Mouse (Mus musculus) lung, embryonic 15.5 days (tissue): ENCODE results near the gene Mxi1. TPM values are rescaled to one million over a fixed set of nuclear protein-coding genes. Genes with fewer than 3 reads are reported as not detected.
A peak's percentile ranks its signal among the peaks of the same experiment; 100 is the strongest.

Experiments
- ATAC-seq: fragments of 200-750 bp; cut with Nextera tagmentation; 2 replicates; pipeline ENCODE4 v1.8.0; 2017; ENCODE audit warnings: moderate number of reproducible peaks, borderline replicate concordance; ENCODE audit not compliant: low FRiP score, low TSS enrichment; ENCODE audit errors: extremely low read depth
- H3K27ac ChIP-seq: fragments of 300-500 bp; sonication (generic); 2 replicates; pipeline ENCODE4 v1.5.1; 2015; ENCODE audit warnings: moderate library complexity, mild to moderate bottlenecking, inconsistent platforms
- H3K27me3 ChIP-seq: fragments of 300-500 bp; sonication (generic); 2 replicates; pipeline ENCODE4 v1.6.1; 2015; ENCODE audit warnings: inconsistent platforms
- H3K36me3 ChIP-seq: fragments of 300-500 bp; sonication (generic); 2 replicates; pipeline ENCODE4 v1.6.1; 2015; ENCODE audit warnings: inconsistent platforms
- H3K4me1 ChIP-seq: fragments of 300-500 bp; sonication (generic); 2 replicates; pipeline ENCODE4 v1.6.1; 2015; ENCODE audit warnings: inconsistent platforms
- H3K4me2 ChIP-seq: fragments of 300-500 bp; sonication (generic); 2 replicates; pipeline ENCODE4 v1.6.1; 2015; ENCODE audit warnings: inconsistent platforms, mild to moderate bottlenecking, moderate library complexity
- H3K4me3 ChIP-seq: fragments of 300-500 bp; sonication (generic); 2 replicates; pipeline ENCODE4 v1.5.1; 2015; ENCODE audit warnings: mild to moderate bottlenecking, inconsistent platforms
- H3K9ac ChIP-seq: fragments of 300-500 bp; sonication (generic); 2 replicates; pipeline ENCODE4 v1.6.1; 2015; ENCODE audit warnings: inconsistent platforms
- H3K9me3 ChIP-seq: fragments of 300-500 bp; sonication (generic); 2 replicates; pipeline ENCODE4 v1.6.1; 2016; ENCODE audit warnings: inconsistent platforms
- WGBS: fragments of 180-500 bp; shearing (Covaris S2); methylation state at CpG from one replicate; pipeline ENCODE4 v1.1.7; 2015; 5-methylcytosine and 5-hydroxymethylcytosine counted together
- polyA plus RNA-seq: library from polyadenylated mRNA; unstranded; fragments of >200 nt; fragmentation: Nextera tagmentation; extraction: Ambion mirVana; gene quantifications from 2 replicates; pipeline ENCODE4 v1.2.1, GENCODE M21; 2015

The Mxi1 gene
- polyA plus RNA-seq, 1 experiment from 2014 or later = 38.4 TPM

- Histone ChIP-seq H3K4me3 (no peak overlapping the region), H3K4me2 (0 out of 2 replicates have a peak overlapping the region, but pooled peaks have one; percentile 19), H3K27ac (no peak overlapping the region), H3K4me1 (peaks cover 34% of the 10 kb centered on the region), H3K9me3 (no peaks in the 10 kb centered on the region), H3K27me3 (no peaks in the 10 kb centered on the region), H3K9ac (no peak overlapping the region), H3K36me3 (no peaks in the 10 kb centered on the region)
- ATAC-seq = no peak
- 18% methylated on average over 17 of the region's 19 CpGs for WGBS
Measured at GRCm38 (mm10) chr19:53423341-53423753, 113.0 kb downstream of the Mxi1 start.

GRCm38 (mm10) chr19:53423816-53424465, 113.6 kb downstream of the Mxi1 start:
- Histone ChIP-seq H3K27me3 (no peaks in the 10 kb centered on the region), H3K4me3 (no peak overlapping the region), H3K4me2 (0 out of 2 replicates have a peak overlapping the region, but pooled peaks have one; percentile 19), H3K4me1 (peaks cover 34% of the 10 kb centered on the region), H3K27ac (no peak overlapping the region), H3K9ac (no peak overlapping the region), H3K9me3 (no peaks in the 10 kb centered on the region), H3K36me3 (no peaks in the 10 kb centered on the region)
- ATAC-seq = no peak
- 61% methylated on average over 17 of the region's 17 CpGs for WGBS

- Histone ChIP-seq H3K4me2 (peak overlapping the region; percentile 34), H3K36me3 (no peaks in the 10 kb centered on the region), H3K27ac (no peak overlapping the region), H3K9ac (no peak overlapping the region), H3K4me3 (no peak overlapping the region), H3K9me3 (no peaks in the 10 kb centered on the region), H3K4me1 (peaks cover 34% of the 10 kb centered on the region), H3K27me3 (no peaks in the 10 kb centered on the region)
- no peak for ATAC-seq
- 44% methylated on average over 18 of the region's 18 CpGs for WGBS
Measured at GRCm38 (mm10) chr19:53424629-53425028, 114.3 kb downstream of the Mxi1 start.

Other genes with a start within 250 kb of the Mxi1 start
- gene Add3, start 170.1 kb upstream of the Mxi1 start, polyA plus RNA-seq = 106 and 109 TPM in 2 replicates
- 4.1 TPM in 1 of 2 replicates, not detected in the other for gene Gm10197, start 61.2 kb downstream of the Mxi1 start, polyA plus RNA-seq
- gene Smndc1, start 80.1 kb downstream of the Mxi1 start, polyA plus RNA-seq = 38.5 and 41.8 TPM in 2 replicates
- 6.7 and 7.8 TPM in 2 replicates for gene Dusp5, start 218.6 kb downstream of the Mxi1 start, polyA plus RNA-seq